Mouse (Mus musculus): ENCODE measurements around the gene Gm20604. TPM values are rescaled to one million over a fixed set of nuclear protein-coding genes. Genes with fewer than 3 reads are reported as not detected.

Gm20604 gene
- total RNA-seq (2021), result 1 to 10 TPM; 3.8 to 4.2 TPM
- 2.9 and 4.9 TPM in 2 replicates for polyA plus RNA-seq (2012; rRNA removed)
- long read RNA-seq, partial matches to known transcripts, result 0 of 2 reads
- long read RNA-seq, other reads (novel, unspliced or antisense), result 0 of 2 reads

DNA sequence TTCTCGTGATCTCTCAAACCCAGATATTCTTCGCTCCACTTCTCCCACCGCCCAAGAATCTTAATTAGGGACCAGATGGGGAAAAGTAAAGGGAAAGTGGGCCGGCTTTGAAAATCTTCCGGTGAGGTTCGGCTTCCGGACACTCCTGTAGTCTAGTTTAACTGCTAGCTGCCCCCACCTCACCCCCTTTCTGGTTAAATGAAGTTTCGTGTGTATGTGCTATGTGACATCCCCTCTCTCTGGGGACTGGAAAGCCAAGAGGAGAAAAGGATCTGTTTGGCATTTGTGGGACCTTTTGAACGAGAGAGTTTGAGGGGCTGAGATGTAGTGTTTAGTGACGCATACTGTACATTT is at the start of gene Gm20604:
Gm20604 (minus strand) TSS at position 270 of the 354 bp plus-strand sequence.
- WGBS, result under 1% methylated on average over 10 of the region's 10 CpGs
- TF ChIP-seq CTCF (IDR thresholded peaks at IDR 0.05) (no peak), EP300 (IDR thresholded peaks at IDR 0.05; ENCODE audit: insufficient read depth, low read depth, low read length) (no peak), POLR2A (IDR thresholded peaks at IDR 0.05; ENCODE audit: insufficient read depth, low read depth, low read length) (no peak)
- Histone ChIP-seq H3K4me1 (ENCODE audit: control insufficient read depth, insufficient read depth, low read length) (peaks cover 5% of the 10 kb centered on the region), H3K4me3 (peak within 1 kb of the TSS; percentile 63), H3K36me3 (ENCODE audit: control insufficient read depth, insufficient read depth, low read length) (no peaks in the 10 kb centered on the region; the same call in 1 of the 2 replicates), H3K27ac (peak within 1 kb of the TSS; percentile 92), H3K79me2 (replicated peaks; ENCODE audit: control insufficient read depth, insufficient read depth, low read length) (0 out of 2 replicates have a peak, but pooled peaks cover 1% of the 10 kb centered on the region), H3K27me3 (ENCODE audit: control insufficient read depth, insufficient read depth, low read length) (no peaks in the 10 kb centered on the region), H3K9ac (ENCODE audit: low read depth, low read length) (peak within 1 kb of the TSS; percentile 76)
- DNase-seq, result no peak
- intact Hi-C loops (cut with DNase I), result loop anchor here (5.0 kb wide), 1 partner anchor 119 kb away; the partner anchor contains the start of gene Btbd7

DNA sequence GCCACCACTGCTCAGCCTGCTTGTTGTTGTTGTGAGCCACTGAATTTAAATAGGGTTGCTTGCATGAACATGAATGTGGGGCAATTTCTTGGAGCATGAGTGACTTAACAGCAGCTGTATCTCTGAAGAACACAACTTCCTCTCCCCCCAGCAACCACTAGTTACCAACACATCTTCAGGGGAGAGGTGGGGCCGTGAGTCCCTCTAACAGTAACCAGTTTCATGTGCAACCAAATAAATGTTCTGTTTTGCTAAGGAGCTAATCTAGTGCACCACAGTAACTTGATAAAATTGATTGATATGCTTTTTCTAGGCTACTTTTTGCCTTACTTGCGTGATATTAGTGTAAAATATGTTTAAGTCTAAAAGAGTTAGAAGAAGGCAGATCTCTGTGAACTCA is 41.1 kb upstream of the Gm20604 start:
- intact Hi-C loops (cut with DNase I), result no loop called here
- Histone ChIP-seq H3K36me3 (ENCODE audit: control insufficient read depth, insufficient read depth, low read length) (no peaks in the 10 kb centered on the region), H3K4me1 (ENCODE audit: control insufficient read depth, insufficient read depth, low read length) (no peaks in the 10 kb centered on the region), H3K27ac (no peak overlapping the region), H3K79me2 (replicated peaks; ENCODE audit: control insufficient read depth, insufficient read depth, low read length) (no peaks in the 10 kb centered on the region), H3K9ac (ENCODE audit: low read depth, low read length) (no peak overlapping the region), H3K4me3 (no peak overlapping the region), H3K27me3 (ENCODE audit: control insufficient read depth, insufficient read depth, low read length) (no peaks in the 10 kb centered on the region)
- no peak for DNase-seq
- TF ChIP-seq EP300 (IDR thresholded peaks at IDR 0.05; ENCODE audit: insufficient read depth, low read depth, low read length) (no peak), POLR2A (IDR thresholded peaks at IDR 0.05; ENCODE audit: insufficient read depth, low read depth, low read length) (no peak), CTCF (IDR thresholded peaks at IDR 0.05) (no peak)
- 94% methylated on average over 2 of the region's 2 CpGs for WGBS

GRCm38 (mm10) chr12:102787927-102788326 is 29.5 kb upstream of the Gm20604 start:
- intact Hi-C loops (cut with DNase I), result loop anchor here (10.0 kb wide), 1 partner anchor 277 kb away; no protein-coding TSS in a partner anchor
- Histone ChIP-seq H3K4me3 (no peak overlapping the region), H3K4me1 (ENCODE audit: control insufficient read depth, insufficient read depth, low read length) (no peaks in the 10 kb centered on the region), H3K36me3 (ENCODE audit: control insufficient read depth, insufficient read depth, low read length) (peaks cover 1% of the 10 kb centered on the region), H3K9ac (ENCODE audit: low read depth, low read length) (no peak overlapping the region), H3K27me3 (ENCODE audit: control insufficient read depth, insufficient read depth, low read length) (no peaks in the 10 kb centered on the region), H3K27ac (no peak overlapping the region), H3K79me2 (replicated peaks; ENCODE audit: control insufficient read depth, insufficient read depth, low read length) (no peaks in the 10 kb centered on the region; the same call in 1 of the 2 replicates)
- DNase-seq, result no peak
- TF ChIP-seq POLR2A (IDR thresholded peaks at IDR 0.05; ENCODE audit: insufficient read depth, low read depth, low read length), result no peak
- TF ChIP-seq EP300 (IDR thresholded peaks at IDR 0.05; ENCODE audit: insufficient read depth, low read depth, low read length), result no peak
- no peak for TF ChIP-seq CTCF (IDR thresholded peaks at IDR 0.05)
- WGBS, result 91% methylated on average over 7 of the region's 7 CpGs

DNA sequence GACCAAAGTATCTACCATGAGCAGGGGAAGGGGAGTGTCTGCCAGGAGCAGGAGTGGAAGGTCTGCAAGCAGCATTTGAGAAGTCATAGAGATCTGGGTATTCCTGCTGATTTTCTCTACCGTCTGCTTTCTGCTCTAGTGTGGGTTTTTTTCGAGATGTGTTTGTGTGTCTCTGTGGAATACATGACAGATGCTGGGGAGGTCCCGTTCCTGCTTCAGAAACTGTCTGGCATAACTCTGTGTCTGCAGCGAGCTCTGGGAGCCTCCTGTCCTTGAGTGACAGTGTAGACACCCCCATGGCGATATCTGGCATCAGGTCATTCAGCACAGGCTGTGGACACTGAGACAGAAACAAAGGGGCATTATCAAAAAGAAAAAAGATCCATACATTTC is 27.1 kb upstream of the Gm20604 start:
- Histone ChIP-seq H3K27ac (no peak overlapping the region), H3K9ac (ENCODE audit: low read depth, low read length) (no peak overlapping the region), H3K27me3 (ENCODE audit: control insufficient read depth, insufficient read depth, low read length) (no peaks in the 10 kb centered on the region), H3K36me3 (ENCODE audit: control insufficient read depth, insufficient read depth, low read length) (no peaks in the 10 kb centered on the region; the same call in 1 of the 2 replicates), H3K79me2 (replicated peaks; ENCODE audit: control insufficient read depth, insufficient read depth, low read length) (no peaks in the 10 kb centered on the region; the same call in 1 of the 2 replicates), H3K4me1 (ENCODE audit: control insufficient read depth, insufficient read depth, low read length) (no peaks in the 10 kb centered on the region), H3K4me3 (no peak overlapping the region)
- intact Hi-C loops (cut with DNase I), result loop anchor here (10.0 kb wide), 1 partner anchor 279 kb away; no protein-coding TSS in a partner anchor
- WGBS, result 85% methylated on average over 5 of the region's 5 CpGs
- DNase-seq, result no peak
- TF ChIP-seq POLR2A (IDR thresholded peaks at IDR 0.05; ENCODE audit: insufficient read depth, low read depth, low read length), result no peak
- TF ChIP-seq CTCF (IDR thresholded peaks at IDR 0.05), result no peak
- no peak for TF ChIP-seq EP300 (IDR thresholded peaks at IDR 0.05; ENCODE audit: insufficient read depth, low read depth, low read length)

DNA sequence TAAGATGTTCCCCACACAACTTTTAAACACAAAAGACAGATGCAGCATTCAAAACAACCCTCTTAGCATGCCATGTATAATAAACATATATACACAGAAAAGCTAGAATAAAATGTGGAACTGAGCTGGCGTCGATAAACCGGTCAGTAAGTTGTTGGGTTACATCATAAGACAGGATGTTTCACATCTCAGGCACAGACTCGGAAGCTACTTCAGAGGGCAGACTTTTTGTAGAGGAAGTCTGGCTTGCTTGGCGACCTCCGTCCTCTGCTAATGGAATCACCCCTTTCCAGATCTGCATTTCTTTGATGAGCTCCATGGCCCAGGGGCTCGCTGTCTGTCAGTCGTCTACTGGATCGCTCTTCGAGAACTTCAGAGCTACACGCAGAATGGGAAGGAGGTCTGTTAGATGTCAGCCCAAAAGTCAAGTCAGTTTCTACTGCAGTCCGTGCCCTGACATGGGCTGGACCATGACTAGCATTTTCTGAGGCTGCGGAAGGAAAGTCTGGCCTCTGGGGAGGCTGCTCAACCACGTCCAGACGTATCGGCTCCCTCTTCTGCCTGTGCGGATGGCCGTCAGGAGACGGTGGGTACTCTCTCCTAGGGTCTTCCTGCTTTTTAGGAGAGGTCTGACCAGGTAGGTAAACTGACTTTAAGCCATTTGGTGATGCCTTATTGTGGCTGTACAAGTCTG is 26.6 kb upstream of the Gm20604 start:
- no peaks in the 10 kb centered on the region; the same call in 1 of the 2 replicates for H3K79me2 ChIP-seq (replicated peaks; ENCODE audit: control insufficient read depth, insufficient read depth, low read length)
- no peaks in the 10 kb centered on the region for H3K27me3 ChIP-seq (ENCODE audit: control insufficient read depth, insufficient read depth, low read length)
- intact Hi-C loops (cut with DNase I), result loop anchor here (10.0 kb wide), 1 partner anchor 280 kb away; no protein-coding TSS in a partner anchor
- H3K4me1 ChIP-seq (ENCODE audit: control insufficient read depth, insufficient read depth, low read length), result no peaks in the 10 kb centered on the region
- no peaks in the 10 kb centered on the region; the same call in 1 of the 2 replicates for H3K36me3 ChIP-seq (ENCODE audit: control insufficient read depth, insufficient read depth, low read length)
- WGBS, result 82% methylated on average over 19 of the region's 19 CpGs
- no peak overlapping the region for H3K9ac ChIP-seq (ENCODE audit: low read depth, low read length)
- no peak overlapping the region for H3K27ac ChIP-seq
- H3K4me3 ChIP-seq, result no peak overlapping the region
- DNase-seq, result no peak
- TF ChIP-seq CTCF (IDR thresholded peaks at IDR 0.05) (no peak), POLR2A (IDR thresholded peaks at IDR 0.05; ENCODE audit: insufficient read depth, low read depth, low read length) (no peak)

GRCm38 (mm10) chr12:102782841-102783240 is 24.4 kb upstream of the Gm20604 start:
- no peaks in the 10 kb centered on the region; the same call in 1 of the 2 replicates for H3K36me3 ChIP-seq (ENCODE audit: control insufficient read depth, insufficient read depth, low read length)

More at GRCm38 (mm10) chr12:102782841-102783240, 24.4 kb upstream of the Gm20604 start:
- Histone ChIP-seq H3K4me3 (no peak overlapping the region), H3K9ac (ENCODE audit: low read depth, low read length) (no peak overlapping the region), H3K27ac (no peak overlapping the region), H3K79me2 (replicated peaks; ENCODE audit: control insufficient read depth, insufficient read depth, low read length) (no peaks in the 10 kb centered on the region), H3K4me1 (ENCODE audit: control insufficient read depth, insufficient read depth, low read length) (no peaks in the 10 kb centered on the region), H3K27me3 (ENCODE audit: control insufficient read depth, insufficient read depth, low read length) (no peaks in the 10 kb centered on the region)
- no peak for DNase-seq
- WGBS, result 86% methylated on average over 5 of the region's 5 CpGs
- intact Hi-C loops (cut with DNase I), result loop anchor here (10.0 kb wide), 1 partner anchor 282 kb away; no protein-coding TSS in a partner anchor
- no peak for TF ChIP-seq POLR2A (IDR thresholded peaks at IDR 0.05; ENCODE audit: insufficient read depth, low read depth, low read length)
- TF ChIP-seq EP300 (IDR thresholded peaks at IDR 0.05; ENCODE audit: insufficient read depth, low read depth, low read length), result no peak
- TF ChIP-seq CTCF (IDR thresholded peaks at IDR 0.05), result no peak
